Mouse (Mus musculus) brain, adult 2 months (tissue): Measurements from ENCODE around the gene Lrrc23.
A peak's percentile ranks its signal among the peaks of the same experiment; 100 is the strongest.

Experiments
- DNase-seq: peaks from one replicate; pipeline ENCODE4 v3.0.0; 2011; ENCODE audit warnings: low read depth, low spot score

The Lrrc23 gene

DNA sequence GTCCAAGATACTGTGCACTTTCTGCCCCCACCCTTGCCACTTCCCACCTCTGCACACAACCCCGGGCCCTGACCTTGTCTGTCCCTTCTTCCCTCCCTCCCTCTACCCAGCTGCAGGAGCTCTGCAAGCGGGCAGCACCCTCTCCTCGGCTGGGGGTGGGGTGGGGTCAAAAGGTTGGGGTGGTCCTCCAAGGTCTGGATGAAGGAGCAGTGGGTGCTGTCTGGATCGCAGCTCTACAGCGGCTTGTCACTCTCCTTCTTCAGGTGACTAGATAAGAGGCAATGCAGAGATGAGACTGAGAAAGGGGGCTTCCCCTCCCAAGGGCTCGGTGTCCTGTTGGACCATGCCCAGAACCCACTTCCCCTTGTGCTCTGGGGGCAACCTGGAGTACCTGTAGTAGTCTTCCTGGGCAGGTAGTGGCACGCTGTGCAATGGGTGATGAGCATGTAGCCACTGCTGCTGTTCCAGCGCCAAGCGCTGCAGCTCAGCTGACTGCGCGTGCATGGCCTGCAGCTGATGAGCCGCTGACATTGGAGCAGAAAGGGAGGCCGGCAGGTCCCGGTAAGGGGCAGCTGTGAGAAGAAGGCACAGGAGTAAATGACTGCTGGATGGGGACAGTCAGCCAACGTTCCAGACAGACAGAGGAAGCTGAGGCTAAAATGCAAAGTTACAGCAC lies 36.5 kb downstream of the Lrrc23 start:
- DNase-seq = no peak

DNA sequence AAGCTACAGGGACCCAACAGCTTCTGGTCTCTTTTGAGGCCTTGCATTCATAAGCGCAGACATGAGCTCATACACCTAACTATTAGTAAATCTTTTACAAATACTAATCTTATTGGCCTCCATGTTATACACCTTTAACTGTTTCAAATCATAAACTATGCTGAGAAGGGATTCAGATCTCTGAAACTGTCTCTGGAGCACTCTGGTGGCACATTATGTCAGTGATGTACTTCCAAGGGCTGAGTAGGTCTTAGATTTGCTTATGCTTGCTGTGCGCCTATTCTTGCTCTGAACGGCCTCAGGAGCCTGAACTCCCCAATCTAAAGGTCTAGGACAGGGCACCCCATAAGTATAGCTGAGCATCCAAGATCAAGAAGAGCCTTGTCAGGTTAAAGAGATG lies 37.7 kb downstream of the Lrrc23 start:
- no peak for DNase-seq

DNA sequence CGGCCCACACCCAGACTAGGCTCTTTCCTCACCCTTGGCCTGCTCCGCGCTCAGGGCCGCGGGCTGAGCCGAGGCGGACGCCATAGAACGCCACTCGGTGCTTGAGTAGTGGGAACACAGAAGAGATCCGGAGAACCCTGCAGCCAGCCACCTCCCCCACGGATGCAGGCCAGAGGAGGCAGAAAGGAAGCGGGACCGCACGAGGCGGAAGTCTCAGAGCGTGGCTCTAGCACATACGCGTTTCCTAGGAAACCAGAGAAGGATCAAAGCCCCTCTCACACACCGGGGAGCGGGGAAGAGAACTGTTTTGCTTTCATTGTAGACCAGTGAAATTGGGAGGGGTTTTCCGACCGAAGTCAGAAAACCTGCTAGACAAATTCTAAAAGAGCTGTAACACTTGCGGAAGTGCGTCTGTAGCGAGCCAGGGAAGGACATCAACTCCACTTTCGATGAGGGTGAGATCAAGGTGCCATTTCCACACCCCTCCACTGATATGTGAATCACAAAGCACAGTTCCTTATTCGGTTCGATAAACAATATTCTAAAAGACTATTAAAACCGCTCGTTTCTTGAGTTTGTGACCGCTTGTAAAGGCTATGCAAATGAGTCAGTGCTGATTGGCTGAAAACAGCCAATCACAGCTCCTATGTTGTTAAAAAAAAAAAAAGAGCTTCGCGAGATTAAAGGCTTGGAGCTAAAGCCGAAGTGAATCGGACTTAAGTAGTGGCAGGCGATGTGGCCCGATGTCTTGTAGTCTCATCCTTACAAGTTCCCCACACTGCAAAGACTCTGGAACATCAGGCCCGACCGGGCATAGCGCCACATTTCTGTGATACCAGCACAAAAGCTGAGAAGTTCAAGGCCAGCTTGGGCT lies 38.4 kb downstream of the Lrrc23 start, which contains the start of gene Grcc10:
Grcc10 (minus strand) TSS at position 487 of the 874 bp plus-strand sequence.
- DNase-seq = peak; percentile 97

DNA sequence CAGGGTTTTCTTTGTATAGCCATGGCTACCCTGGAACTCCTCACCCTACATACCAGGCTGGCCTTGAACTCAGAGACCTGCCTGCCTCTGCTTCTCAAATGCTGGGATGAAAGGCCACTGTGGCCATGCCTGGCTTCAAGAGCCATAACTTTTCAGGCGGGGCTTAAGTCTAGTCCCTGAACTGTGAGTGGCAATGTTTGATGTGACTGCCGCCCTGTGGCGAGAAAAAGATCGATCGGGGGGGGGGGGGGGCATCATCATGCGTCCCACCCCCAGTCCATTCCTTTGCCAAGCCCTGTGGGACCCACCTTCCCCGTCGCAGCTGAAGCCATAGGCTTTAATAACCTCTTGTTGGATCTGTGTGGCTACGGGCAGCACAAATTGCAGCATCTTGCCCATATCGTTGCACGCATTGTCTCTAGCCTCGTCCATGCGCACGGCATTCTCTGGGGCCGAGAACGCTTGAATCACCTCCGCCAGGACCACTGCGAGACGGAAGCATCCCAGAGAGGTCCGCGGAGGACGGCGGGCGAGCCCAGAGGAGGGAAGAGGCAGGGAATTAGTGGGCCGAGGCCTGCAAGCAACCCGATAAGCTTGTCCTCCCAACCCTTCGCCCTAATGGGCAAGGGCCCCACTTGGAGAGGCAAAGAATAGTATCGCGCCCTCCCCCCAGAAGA lies 39.2 kb downstream of the Lrrc23 start:
- peak; percentile 85 for DNase-seq

DNA sequence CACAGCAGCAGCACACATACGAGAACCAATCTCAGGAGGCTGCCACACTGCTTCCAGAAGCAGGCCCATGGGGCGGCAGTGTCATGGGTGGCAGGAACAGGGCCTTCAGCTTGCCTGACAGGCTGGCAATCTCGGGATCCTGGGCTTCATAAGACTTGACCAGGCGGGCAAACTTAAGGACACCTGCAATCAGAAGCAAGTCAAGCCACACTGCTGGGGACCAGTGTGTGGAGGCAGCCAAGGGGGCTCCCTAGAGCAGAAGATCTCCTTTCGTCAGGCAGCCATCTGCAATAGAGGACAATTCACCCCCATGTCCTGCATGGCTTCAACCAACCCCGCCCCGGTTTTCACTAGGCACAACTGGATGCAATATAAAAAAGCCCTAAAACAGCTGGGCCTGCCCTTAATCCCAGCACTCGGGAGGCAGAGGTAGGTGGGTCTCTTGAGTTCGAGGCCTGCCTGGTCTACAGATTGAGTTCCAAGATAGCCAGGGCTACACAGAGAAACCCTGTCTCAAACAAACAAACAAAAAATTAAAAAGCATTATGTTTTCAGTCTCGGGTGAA lies 40.2 kb downstream of the Lrrc23 start:
- no peak for DNase-seq

DNA sequence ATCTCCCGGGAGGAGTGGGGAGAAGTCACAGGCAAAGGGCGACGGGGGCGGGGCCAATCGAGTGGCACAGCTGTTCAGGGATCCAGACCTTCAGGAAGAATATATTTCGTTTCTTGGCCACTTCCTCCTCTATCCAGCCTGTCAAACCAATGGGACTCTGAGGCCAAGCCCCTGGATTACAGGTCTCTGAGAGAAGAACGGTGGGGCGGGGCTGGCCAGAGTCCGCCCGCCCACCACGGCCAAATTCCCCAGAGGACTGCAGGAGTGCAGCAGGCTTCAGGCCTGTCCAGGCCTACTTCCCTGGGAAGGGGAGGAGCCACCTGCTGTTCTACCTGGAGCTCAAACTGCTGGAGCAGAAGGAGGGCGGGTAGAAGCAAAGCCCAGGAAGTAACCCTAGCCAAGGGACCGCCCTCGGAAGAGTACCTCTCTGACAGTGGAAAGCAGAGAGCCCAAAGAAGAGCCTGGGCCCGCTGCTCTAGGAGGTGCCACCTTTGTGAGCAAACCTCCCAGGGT lies 41.0 kb downstream of the Lrrc23 start, which contains the start of gene Ptpn6:
Ptpn6 (minus strand) TSS at position 204 of the 513 bp plus-strand sequence.
- DNase-seq = no peak

DNA sequence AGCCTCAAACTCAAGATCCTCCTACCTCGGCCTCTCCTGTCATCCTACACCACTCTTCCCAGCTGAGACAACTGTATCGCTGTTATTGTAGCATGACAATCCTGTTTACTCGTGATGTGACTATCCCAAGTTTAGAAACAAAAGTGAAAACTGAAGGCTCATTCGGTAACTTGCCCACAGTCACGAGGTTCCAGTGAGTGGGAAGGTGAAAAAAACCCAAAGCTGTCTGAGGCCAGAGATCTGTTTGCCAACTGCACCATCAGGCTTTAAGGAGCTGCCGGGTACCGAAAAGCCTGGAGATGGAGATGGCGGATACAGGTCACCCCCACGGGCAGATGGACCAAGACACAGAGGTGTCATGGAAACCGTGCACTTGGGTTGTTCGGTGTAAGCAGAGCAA lies 42.5 kb downstream of the Lrrc23 start:
- peak; percentile 66 for DNase-seq

DNA sequence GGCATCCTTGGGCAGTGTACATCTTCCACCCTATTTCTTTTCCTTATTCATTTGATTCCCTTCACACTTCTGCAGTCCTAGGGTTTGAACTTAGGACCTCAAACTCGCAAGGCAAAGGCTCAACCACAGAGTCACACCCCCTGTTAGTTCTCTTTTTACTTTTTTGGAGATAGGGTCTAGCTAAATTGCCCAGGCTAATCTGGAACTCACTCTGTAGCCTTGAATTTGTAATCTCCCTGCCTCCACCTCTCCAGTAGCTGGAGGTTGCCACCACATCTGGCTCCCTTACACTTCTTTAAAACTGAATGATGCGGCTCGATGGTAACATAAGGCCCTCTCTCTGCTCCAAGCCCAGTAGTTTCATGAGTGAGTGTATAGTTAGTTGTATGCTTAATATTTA lies 45.1 kb downstream of the Lrrc23 start:
- DNase-seq = no peak

DNA sequence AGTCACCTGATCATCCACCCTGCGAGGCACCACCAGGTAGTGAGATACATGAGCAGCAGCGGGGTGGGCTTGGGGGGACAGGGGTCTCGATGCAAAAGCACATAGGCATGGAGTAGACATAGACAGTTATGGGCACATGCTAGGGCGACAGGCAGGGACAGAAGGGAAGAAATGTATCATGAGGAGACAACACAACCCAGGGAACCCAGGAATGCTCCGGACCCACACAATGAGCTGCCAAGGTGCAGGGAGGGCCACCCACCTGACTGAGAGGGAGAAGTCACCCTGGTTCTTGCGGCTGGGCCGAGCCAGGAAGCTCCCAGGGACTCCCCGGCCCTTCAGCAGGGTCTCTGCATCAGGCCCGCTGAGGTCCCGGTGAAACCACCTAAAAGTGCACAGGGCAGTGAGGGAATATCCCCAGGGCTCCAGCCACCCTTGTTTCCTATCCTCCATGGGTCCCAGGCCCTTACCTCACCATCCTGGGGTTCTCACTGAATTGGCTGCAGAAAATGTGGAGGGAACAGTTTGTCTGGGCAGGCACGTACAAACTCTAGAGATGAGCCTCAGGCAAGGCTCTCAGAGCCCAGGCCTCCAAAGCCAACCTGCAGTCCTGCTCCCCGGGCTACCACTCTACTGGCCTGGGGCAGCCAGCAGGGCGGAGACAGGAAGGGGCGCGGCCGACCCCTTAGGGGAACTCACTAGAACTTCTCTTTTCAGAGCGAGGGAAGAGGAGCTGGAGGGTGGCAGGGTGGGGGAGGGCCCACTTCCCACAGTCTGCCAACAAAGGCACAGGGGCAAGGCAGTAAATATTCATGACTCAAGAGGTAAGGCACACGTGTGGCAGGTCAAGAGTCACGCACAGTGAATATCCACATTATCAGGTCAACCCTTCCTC lies 46.8 kb downstream of the Lrrc23 start:
- DNase-seq = no peak

DNA sequence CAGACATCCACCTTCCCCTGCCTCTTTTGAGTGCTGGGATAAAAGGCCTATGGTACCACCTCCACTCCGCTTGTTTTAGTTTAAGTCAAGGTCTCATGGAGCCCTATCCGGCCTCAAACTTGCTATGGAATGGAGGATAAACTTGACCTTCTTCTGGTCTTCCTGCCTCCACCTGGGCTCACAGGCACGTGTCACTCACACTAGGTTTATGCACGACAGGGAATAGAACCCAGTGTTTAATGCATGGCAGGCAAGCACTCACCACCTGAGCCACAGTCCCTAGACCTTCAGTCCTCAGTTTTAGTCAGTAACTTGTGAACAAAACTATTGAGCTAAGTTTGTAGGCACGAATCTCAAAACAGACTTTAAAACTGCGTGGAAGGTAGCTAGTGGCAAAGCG lies 48.5 kb downstream of the Lrrc23 start:
- DNase-seq = no peak

DNA sequence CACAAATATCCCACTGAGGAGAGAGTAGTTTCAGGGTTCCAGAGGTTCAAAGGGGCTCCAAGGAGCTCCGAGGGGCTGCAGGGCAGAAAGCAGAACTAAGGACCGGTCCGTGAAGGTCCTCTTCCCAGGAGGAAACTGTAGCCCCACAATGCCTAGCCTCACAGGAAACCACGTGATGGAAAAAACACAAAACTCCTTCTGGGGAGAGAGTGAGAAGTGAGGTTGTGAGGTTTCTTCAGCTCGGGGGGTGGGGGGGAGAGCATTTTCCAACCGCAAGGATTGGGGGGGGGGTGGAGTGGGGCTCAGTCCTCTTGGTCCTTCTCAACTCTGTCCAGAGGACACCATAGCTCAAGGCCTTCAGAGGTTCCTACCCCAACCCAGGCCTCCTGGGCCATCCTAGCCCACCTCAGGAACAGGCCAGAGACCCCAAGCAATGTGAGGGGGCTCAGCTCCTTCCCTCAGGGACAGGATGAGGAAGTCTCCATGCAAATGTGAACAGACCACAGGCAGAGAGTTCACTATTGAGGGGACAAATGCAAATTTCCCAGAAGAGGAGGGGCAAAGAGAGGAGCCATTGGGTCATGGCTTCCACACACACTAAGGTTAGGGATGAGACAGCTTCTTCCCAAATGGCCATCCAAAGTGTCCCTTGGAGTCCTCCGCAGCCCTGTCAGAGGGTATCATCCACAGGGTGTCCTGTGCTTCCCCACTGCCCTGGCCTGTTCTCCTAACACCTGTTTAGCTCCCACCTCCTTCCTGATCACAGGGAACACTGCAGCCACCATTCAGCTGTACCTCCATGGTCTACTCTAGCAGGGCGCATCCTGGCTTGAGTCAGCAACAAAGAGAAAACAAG lies 49.4 kb downstream of the Lrrc23 start:
- peak; percentile 50 for DNase-seq

DNA sequence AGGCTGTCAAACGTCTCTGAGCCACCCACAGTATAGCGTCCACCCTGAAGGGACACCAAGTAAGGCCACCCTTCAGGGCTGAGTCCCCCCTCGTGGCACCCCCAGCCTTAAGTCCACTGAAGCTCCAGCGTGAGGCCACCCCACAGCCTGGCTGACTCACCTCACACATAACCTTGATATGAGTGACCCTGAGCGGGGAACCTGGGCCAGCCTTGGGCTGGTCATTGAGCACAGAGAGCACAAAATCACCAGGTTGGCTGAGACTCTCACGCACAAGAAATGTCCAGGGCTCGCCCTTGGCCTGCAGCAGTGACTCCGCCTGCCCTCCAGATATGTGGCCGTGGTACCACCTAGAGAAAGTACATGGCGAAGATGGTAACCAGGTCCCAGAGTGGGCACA lies 50.9 kb downstream of the Lrrc23 start:
- no peak for DNase-seq

DNA sequence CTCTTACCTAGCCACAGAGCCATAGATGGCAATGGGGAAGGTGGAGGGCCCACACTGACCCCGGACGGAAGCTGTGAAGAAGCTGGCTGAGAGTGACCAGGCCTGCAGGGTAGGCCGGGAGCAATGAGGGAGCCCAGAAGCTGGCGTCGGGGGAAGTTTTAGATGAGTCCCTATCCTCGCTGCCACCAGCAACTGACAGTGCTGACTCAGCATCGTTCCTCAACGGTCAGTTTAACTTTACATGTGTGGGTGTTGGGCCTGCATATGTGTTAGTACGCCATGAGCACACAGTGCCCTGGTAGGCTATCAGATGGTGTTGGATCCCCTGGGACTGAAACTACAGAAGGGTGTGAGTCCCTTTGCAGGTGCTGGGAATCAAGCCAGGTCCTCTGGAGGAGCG lies 55.1 kb downstream of the Lrrc23 start:
- no peak for DNase-seq

DNA sequence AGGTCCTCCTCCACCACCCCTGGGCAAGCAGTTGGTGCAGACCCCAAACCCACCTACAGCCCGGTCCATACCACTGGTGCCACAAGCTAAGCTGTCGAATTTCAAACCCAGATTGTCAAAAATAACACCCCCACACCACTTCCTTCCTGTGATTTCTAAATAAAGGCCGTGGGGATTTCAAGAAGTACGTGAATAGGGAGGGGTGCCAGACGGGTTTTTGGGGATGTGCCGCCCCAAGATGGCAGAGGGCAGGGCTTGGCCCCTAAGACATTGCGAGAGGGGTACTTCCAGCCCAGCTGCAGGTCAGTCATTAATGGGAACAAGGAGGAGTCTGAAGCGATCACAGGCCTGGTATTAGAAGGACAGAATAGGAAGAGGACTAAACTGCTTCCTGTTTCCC lies 56.0 kb downstream of the Lrrc23 start:
- no peak for DNase-seq

DNA sequence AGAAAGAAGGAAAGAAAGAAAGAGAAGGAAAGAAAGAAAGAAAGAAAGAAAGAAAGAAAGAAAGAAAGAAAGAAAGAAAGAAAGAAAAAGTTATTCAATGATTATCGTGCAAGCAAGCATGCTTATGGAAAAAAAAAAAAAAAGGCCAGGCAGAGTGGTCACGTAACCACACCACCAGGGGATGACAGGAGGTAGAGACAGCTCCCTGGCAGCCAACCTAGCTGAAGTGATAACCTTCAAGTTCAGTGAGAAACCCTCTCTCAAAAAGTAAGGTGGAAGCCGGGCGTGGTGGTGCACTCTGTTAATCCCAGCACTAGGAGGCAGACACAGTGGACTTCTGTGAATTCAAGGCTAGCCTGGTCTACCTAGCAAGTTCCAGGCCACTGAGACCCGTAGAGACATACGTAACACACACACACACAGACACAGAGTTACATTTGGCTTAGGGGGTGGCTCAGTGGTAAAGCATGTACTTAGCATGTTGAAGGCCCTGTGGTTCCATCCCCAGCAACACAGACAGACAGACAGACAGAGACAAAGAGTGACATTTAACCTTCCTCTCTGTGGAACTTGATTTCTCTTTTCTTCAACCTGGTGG lies 56.6 kb downstream of the Lrrc23 start:
- no peak for DNase-seq

DNA sequence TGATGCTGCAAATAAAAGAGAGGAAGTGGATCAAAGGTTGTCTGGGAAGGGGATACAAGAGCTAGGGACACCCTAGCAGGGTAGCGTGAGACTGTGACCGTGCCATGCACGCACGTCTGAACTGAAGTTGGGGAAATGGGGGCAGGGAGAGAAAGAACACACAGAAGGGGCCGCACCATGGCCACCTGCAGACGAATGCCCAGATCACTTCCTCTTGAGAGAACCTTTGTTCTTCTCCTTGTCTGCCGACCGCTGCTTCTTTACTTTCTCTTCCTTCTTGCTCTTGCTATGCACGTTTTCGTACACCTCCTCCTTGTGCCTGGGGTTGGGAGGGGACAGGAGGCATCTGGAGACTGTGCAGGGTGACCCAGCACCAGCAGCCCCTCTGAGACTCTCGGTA lies 58.6 kb downstream of the Lrrc23 start:
- DNase-seq = no peak
